Mouse (Mus musculus) adrenal gland, postnatal 14 days (tissue): ENCODE measurements around the gene Chd8. TPM values are rescaled to one million over a fixed set of nuclear protein-coding genes. Genes with fewer than 3 reads are reported as not detected.

Experiments
- DNase-seq: peaks from one replicate; pipeline ENCODE4 v3.0.0; 2021; ENCODE audit warnings: mixed read lengths
- total RNA-seq: library from RNA; stranded (reverse); gene quantifications from 2 replicates; pipeline ENCODE4 v1.2.3, GENCODE M21; 2021

The Chd8 gene
- total RNA-seq, 1 experiment from 2014 or later, result 88.4 TPM

- peak; percentile 23 for DNase-seq
Measured at GRCm38 (mm10) chr14:52198141-52198540, 59.4 kb downstream of the Chd8 start.

GRCm38 (mm10) chr14:52197156-52197878 lies 60.3 kb downstream of the Chd8 start, which contains the start of gene Supt16:
Gene Supt16 (minus strand): TSS chr14:52197416.
- peak; percentile 93 for DNase-seq

- no peak for DNase-seq
Measured at GRCm38 (mm10) chr14:52196230-52197155, 61.1 kb downstream of the Chd8 start.

DNA sequence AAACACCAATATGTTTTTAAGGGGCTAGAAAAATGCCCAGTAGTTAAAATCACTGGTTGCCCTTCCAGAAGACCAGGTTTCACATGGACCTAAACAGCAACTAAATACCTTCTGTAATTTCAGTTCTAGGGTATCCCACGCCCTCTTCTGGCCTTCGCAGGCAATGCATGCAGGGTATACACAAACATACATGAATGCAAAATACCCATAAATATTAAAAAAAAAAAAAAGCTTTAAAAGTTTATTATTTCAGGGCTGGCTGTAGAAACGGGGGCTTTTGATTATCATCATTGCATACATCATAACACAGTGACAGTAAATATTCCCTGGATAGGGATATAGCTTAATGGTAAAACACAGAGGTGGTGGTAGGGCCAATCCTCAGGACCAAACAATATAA lies 61.9 kb downstream of the Chd8 start:
- peak; percentile 75 for DNase-seq

DNA sequence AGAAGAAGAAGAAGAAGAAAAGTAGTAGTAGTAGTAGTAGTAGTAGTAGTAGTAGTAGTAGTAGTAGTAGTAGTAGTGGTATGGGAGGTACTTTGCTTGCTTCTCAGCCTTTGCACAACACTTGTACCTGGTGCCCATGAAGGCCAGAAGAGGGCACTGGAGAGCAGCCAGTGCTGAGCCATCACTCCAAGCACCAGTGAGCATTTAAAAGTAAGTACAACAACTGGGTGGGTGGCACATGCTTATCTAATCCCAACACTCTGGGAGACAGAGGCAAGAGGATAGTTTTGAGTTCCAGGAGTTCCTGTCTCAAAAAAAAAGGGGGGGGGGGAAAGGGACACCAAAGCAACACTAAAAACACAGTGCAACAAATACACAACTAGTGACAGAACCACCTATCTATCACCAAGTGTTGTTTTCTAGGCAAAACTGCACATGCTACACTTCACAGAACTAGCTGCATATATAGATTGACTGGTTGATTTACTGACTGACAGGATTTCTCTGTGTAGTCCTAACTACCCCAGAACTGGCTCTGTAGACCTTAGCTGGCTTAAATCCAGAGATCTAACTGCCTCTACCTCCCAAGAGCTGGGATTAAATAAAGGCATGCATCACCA lies 66.7 kb downstream of the Chd8 start:
- DNase-seq, result peak; percentile 68

GRCm38 (mm10) chr14:52189519-52189918 lies 68.1 kb downstream of the Chd8 start:
- no peak for DNase-seq

GRCm38 (mm10) chr14:52188788-52189187 lies 68.8 kb downstream of the Chd8 start:
- DNase-seq, result no peak

DNA sequence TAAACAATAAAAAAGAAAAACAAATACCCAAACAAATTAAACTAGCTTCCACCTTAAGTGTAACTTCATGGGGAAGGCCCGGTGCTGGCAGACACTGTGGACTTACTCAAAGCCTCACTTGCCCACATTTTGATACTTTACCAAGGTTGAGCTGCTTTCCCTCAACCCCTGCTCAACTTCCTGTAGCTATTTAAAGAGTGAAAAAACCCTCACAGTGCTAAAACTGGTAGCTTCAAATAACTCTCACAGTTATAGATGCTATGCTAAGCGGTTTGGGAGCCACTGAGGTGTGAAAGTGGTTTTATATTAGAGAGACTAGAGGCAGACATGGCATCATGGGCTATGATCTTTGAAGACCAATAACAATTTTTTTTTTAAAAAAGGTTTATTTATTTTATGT lies 91.0 kb downstream of the Chd8 start:
- no peak for DNase-seq

DNA sequence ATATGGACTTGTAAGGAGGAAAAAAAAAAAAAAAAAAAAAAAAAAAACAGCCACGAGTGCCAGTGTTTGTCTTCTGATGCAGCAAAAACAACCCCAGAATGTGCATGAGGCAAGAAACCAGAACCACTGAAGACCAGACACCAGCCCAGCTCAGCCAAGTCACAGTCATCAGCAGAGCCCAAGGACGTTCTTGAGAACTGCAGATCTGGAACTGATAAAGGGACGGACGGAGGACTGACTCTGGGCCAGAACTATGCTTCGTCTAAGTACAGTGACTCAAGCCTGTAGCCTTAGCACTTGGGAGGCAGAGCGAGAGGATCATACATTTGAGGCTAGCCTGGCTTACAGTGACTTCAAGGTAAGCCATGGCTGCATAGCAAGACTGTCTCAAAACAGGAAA lies 96.7 kb downstream of the Chd8 start:
- peak; percentile 65 for DNase-seq

- DNase-seq, result no peak
Measured at GRCm38 (mm10) chr14:52155008-52155407, 102.6 kb downstream of the Chd8 start.

- DNase-seq, result no peak
Measured at GRCm38 (mm10) chr14:52152613-52153012, 105.0 kb downstream of the Chd8 start.

DNA sequence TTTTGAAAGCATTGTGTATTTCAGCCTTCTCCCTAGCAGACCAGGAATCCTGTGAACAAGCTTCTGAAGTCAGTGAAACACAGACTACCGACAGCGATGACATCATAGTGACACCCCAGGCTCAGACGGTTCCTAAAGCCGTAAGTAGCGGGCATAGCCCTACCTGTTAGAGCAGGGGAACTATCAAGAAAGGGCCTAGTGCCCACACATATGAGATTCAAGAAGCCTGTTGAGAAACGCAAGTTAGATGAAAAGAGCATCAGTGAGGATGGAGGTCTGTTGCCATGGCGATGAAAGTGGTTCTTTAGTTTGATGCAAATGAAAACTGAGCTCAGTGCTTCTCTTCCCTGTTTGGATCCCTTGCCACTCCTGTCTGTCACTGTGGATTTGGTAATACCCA lies 105.4 kb downstream of the Chd8 start:
- DNase-seq, result no peak

DNA sequence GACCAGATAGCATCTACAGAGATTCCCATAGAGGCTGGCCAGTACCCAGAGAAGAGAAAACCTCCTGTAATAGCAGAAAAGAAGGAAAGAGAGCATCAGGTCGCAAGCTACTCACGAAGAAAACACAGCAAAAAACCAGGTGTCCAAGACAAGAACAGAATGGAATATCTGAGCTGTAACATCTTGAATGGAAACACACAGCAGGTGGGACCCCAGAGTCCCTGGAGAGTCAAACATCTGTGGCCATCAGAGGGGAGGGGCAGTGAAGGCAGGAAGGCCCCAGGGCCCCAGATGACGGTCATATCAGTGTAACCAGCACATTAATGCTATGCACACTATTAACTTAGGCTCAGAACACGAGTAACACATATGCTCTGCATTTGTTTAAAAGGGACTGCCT lies 107.7 kb downstream of the Chd8 start:
- DNase-seq, result no peak

Other genes with a start within 250 kb of the Chd8 start
- gene Tmem253, start 242.1 kb downstream of the Chd8 start, total RNA-seq, result 3.7 and 4.4 TPM in 2 replicates
- 56.5 and 63.7 TPM in 2 replicates for gene Zfp219, start 237.0 kb downstream of the Chd8 start, total RNA-seq
- gene Olfr221, start 215.3 kb downstream of the Chd8 start, total RNA-seq, result not detected in 2 replicates
- gene Hnrnpc, start 153.8 kb downstream of the Chd8 start, total RNA-seq, result 221 and 230 TPM in 2 replicates
- 0.44 and 1.4 TPM in 2 replicates for gene Rpgrip1, start 147.1 kb downstream of the Chd8 start, total RNA-seq
- 56.4 and 62.2 TPM in 2 replicates for gene Supt16, start 60.4 kb downstream of the Chd8 start, total RNA-seq
- gene Tox4, start 21.4 kb upstream of the Chd8 start, total RNA-seq, result 42.7 and 46.9 TPM in 2 replicates
- 30.2 and 32.2 TPM in 2 replicates for gene Rab2b, start 21.8 kb upstream of the Chd8 start, total RNA-seq
- 31.4 and 41.7 TPM in 2 replicates for gene Mettl3, start 47.3 kb upstream of the Chd8 start, total RNA-seq
- gene Sall2, start 71.0 kb upstream of the Chd8 start, total RNA-seq, result 7.3 and 9.6 TPM in 2 replicates
- gene Olfr1513, start 98.6 kb upstream of the Chd8 start, total RNA-seq, result not detected in 2 replicates
- gene Olfr1512, start 121.4 kb upstream of the Chd8 start, total RNA-seq, result not detected in 2 replicates
- not detected in 2 replicates for gene Olfr1511, start 139.6 kb upstream of the Chd8 start, total RNA-seq
- not detected in 2 replicates for gene Olfr1510, start 156.6 kb upstream of the Chd8 start, total RNA-seq
- not detected in 2 replicates for gene Olfr1509, start 185.2 kb upstream of the Chd8 start, total RNA-seq
- not detected in 2 replicates for gene Olfr1508, start 209.7 kb upstream of the Chd8 start, total RNA-seq
- gene Olfr1507, start 238.0 kb upstream of the Chd8 start, total RNA-seq, result not detected in 2 replicates